Mouse (Mus musculus): ENCODE measurements around the gene Hcrt. TPM values are rescaled to one million over a fixed set of nuclear protein-coding genes. Genes with fewer than 3 reads are reported as not detected.

Hcrt gene
- total RNA-seq, 2 experiments from 2014 or later: not detected

DNA sequence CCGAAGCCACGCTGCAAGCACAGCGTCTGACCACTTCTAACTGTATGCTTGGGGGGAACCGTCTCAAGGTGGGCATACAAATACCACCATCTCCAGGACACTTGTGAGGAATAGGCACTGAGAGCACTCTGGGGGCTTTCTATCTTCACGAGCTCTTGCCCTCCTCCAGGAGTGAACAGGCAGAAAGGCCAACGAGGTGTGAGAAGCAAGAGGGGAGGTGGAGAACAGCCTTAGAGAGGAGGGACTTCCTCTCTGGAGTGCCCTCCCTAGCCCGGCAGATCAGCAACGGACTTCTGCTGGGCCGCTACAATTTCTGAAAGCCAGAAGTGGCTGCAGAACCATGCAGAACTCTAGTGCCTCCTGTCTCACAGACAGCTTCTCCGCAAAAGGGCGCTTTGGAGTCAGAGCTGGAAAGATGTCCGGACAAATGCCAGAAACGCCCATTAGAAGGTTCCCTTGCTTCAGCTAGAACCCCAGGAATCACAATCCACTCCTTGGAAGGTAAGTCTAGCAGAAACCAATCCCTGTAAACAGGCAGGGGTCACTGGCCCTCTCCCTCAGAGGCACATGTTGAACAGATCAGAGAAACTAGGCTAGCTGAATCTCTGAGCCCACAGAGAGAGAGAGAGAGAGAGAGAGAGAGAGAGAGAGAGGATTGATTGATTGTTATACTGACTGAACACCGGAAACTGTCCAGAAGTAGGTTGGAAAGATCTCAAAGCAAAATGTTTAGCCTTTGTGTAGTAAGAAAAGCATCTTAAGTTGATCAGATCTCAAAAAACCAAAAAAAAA is 26.6 kb downstream of the Hcrt start:
- no peak for DNase-seq (ENCODE audit: low spot score)

GRCm38 (mm10) chr11:100735134-100735865 is 27.4 kb downstream of the Hcrt start:
- DNase-seq (ENCODE audit: low spot score): no peak

GRCm38 (mm10) chr11:100730477-100731205 is 32.1 kb downstream of the Hcrt start:
- DNase-seq (ENCODE audit: low spot score): no peak

GRCm38 (mm10) chr11:100729976-100730375 is 32.8 kb downstream of the Hcrt start:
- no peak for DNase-seq (ENCODE audit: low spot score)

DNA sequence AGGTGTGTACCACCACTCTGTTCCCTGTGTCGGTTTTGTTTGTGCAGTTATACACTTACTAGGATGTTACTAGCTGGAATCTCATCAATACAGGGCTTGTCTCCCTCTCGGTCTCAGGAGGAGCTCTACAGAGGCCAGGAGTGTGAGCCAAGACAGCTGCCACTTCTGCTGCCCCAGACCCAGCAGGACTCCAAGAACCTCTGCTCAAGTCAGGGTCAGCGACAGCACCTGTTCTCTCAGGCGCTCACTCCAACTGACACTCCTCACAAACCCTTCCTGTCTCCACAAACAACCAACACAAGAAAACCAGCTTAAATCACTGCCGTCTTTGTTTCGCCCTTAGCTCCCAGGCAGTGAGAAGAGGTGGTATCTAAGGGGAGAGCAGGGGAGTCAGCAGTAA is 34.1 kb downstream of the Hcrt start:
- no peak for DNase-seq (ENCODE audit: low spot score)

DNA sequence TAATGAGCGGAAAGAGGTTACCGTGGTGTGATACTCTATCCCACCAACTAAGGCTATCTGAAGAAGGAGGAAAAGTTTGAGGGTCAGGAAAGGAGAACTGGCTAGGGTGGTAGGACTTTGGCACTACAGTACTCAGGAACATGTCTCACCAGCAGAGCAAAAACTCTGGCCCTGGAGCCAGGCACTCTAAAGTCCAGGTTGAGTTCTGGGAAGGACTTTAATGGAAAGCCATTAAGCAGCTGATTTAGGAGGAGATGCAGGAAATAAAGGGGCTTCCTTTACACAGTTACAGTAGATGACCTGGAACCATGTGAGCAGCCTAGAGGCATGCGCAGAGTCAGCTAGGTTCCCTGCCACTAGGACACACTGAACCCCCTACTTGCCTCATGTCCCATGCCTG is 35.5 kb downstream of the Hcrt start:
- no peak for DNase-seq (ENCODE audit: low spot score)

DNA sequence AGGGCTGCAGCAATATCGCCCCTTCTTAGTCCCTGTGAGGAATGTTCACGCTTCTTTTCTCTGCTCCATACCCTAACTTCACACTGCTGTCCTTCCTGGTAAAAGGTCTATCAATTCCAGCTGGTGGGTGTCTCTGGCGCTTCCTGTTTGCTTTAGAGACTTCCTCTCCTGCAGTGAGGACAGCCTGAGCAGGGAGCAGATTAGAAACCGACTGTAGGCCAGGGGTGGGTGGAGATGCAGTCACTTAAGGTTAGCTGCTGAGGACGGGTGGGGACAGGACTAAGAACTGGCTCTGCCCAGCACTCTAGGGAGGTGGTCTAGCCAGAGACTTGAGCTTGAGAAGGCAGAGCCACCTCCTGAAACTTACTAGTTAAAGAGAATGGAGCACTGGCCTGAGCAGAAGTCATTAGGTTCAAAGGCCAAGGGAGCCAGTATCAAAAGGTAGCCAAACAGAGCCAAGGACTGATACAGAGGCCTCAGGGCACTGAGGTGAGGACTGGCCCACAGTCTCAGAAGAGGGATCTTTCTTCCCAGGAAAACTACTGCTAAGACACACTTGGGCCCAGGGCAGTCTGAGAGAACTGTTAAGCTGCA is 37.7 kb downstream of the Hcrt start:
- DNase-seq (ENCODE audit: low spot score): no peak

DNA sequence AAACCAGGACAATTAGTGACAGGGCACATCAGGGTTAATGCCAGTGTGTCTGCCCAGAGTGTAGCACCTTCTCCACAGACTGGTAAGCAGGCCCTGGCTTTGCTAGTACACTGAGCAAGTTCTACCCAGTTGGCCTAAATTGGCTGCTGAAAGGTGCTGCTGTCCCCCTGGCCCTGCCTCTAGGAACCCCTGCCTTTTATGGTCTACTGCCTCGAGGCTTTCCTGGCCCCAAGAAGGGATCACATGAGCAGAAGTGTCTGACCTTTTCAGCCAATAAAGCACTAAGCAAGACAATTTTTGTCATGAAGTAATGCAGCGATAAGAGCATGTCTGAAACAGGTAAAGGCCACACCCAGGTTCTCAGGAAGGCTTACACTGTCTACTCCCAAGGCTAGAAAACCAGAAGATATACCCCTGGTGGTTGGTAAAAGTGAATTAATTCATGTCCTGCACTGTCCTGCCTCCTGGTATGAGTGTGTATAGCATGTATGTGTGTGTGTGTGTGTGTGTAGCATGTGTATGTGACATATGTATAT is 40.2 kb downstream of the Hcrt start:
- DNase-seq (ENCODE audit: low spot score): no peak

DNA sequence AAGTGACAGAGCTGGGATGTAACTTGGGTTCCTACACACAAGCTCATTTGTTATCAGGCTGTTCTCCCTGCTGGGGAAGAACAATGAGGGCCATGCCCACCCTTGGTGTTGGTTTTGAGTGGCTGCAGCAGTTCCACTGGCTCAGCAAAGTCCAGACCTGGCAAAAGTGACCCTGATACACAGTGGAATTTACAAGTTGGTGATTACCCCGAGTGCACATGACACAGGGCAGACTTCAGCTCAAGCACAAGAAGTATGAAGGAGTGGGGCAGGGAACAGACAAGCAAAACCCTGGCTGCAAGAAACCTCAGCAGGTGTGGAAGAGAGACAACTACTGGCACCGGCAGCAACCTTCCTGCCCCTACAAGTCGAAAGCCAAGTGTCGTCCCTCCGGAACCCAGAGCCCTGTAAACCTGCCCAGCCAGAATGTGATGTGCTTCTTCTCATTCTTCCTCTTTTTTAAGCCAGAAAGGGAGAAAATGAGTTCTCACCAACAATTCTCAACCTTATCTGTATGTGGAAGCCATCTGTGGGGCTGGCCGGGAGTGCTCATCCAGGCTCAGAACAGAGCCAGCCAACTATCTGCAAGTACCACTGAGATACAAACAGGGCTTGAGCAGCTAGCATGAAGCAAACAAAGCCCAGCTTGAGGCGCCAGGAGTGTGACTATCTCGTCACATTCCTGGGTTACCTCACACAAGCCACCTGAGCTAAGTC is 40.8 kb downstream of the Hcrt start:
- no peak for DNase-seq (ENCODE audit: low spot score)

DNA sequence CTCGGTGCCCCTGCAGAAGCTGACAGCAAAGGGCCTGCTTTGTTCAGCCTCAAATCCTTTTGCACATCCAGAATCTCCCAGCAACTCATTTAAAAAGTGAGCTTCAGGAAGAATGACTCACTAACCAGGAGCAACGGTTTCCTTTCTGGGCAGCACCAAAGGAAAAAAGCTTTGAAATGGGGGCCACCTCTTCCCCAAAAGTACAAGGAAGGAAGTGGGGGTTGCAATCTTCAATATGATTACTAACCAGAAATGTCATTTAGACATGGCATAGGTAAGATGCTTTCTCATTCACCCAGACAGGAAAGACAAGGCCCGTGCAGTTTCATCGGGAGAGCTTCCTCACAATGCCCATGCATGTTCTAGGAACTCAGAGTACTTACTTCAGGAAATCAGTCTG is 41.5 kb downstream of the Hcrt start:
- DNase-seq (ENCODE audit: low spot score): no peak

DNA sequence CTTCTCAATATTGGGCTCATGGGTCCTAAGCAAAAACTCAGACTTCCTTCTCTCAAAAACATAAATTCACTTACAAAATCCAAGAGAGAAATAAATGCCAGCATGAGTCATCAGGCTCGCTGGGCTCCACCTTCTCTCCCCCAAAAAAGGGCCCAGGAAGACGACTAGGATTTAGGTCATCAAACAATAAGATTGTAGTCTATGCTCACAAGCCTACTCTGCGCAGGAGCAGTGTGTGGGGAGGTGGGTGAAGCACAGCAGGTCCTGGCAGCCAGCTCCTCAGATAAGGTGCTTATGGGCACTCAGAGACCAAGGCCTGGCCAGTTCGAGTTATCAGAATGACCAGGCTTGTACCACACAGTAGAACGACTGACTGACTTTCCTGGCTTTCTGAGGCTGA is 42.4 kb downstream of the Hcrt start:
- no peak for DNase-seq (ENCODE audit: low spot score)

GRCm38 (mm10) chr11:100719893-100720292 is 42.8 kb downstream of the Hcrt start:
- DNase-seq (ENCODE audit: low spot score): no peak

DNA sequence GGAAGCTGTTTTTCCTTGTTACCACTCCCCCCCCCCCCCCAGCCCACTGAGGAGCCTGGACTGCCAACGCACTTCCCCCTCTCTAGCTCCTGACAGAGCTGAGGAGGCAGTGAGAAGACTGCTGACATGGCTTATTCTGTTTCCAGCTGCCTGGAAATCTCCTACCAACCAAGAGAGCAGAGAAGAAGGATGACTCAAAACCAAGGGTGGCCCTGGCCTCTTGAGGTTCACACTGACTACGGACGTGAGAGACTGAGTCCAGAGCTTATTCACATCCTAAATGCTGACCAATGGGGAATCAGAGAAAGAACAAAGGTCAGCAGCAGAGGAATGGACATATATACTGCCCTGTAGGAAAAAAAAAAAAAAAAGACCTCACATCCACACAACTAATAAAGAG is 43.4 kb downstream of the Hcrt start:
- DNase-seq (ENCODE audit: low spot score): no peak

GRCm38 (mm10) chr11:100718866-100719265 is 43.9 kb downstream of the Hcrt start:
- no peak for DNase-seq (ENCODE audit: low spot score)

GRCm38 (mm10) chr11:100718462-100718861 is 44.3 kb downstream of the Hcrt start:
- DNase-seq (ENCODE audit: low spot score): no peak

- no peak for DNase-seq (ENCODE audit: low spot score)
Measured at GRCm38 (mm10) chr11:100716649-100717048, 46.1 kb downstream of the Hcrt start.

- no peak for DNase-seq (ENCODE audit: low spot score)
Measured at GRCm38 (mm10) chr11:100714948-100715347, 47.8 kb downstream of the Hcrt start.

GRCm38 (mm10) chr11:100714534-100714915 is 48.2 kb downstream of the Hcrt start:
- DNase-seq (ENCODE audit: low spot score): peak; percentile 83

DNA sequence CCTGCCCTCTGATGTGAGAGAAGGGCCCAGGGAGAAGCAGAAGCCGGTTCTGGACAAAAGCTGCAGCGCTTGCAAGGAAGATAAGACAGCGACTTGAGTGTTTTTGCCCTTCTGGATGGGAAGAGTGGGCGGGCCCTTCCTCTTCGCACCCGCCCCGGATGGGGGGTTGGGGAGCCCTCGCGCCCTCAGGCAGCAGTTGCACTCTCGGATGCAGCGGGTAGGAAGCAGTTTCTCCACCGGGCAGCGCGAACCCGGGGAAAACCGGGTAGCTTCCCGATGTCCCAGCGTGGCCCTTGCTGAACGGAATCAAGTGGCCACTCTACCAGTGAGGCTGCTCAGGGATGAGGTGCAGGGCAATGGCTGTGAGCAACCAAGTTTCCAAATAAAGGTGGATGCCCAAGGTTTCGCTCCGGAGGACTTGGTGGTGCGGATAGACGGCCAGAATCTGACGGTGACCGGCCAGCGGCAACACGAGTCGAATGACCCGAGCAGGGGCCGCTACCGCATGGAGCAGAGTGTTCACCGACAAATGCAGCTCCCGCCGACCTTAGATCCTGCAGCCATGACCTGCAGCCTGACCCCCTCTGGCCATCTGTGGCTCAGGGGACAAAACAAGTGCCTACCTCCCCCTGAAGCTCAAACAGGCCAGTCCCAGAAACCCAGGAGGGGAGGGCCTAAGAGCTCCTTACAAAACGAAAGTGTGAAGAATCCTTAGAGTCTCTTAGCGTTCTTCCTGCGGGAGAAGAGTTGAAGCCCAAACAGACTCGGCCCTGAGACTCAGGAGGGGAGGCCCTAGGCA is 48.8 kb downstream of the Hcrt start, which contains the start of gene Hspb9:
TSS of gene Hspb9 (plus strand) at position 116 of the 799 bp plus-strand sequence.
- no peak for DNase-seq (ENCODE audit: low spot score)

DNA sequence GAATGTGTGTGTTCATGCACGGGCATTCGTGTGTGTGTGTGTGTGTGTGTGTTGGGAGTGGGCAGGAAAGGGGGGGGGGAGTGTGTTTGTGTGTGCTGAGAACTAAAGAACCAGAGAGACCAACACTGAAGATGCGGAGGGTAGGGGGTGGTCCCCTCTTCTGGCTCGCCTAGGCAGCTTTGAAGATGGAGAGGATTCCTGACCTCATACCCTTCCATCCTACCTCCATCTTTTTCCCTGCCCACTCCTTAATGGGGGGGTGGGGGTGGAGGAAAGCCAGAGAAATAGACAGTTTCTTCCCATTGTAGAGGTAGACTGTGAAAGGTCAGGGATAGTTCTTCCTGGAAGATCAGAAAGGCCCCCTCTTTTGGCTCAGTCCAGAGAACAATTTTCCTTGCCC is 49.6 kb downstream of the Hcrt start:
- no peak for DNase-seq (ENCODE audit: low spot score)

Measured in gastrocnemius, adult 18-20 months (tissue).